Mouse (Mus musculus) embryo, embryonic 11 days (tissue): ENCODE data around the gene Olfr695.
"Not testable (repeated sequence)": the region's sequence is repeated elsewhere in the genome, so short reads cannot be mapped to it uniquely, and the experiment has no call there.

ENCODE experiments used
- DNase-seq: peaks from one replicate; pipeline ENCODE4 v3.0.0-alpha.2; 2015

The Olfr695 gene

GRCm38 (mm10) chr7:106716296-106716695 is at the start of gene Olfr695:
Gene Olfr695 (minus strand): TSS chr7:106716396.
- no peak for DNase-seq

GRCm38 (mm10) chr7:106761008-106761407 is 44.8 kb upstream of the Olfr695 start:
- not testable (repeated sequence) for DNase-seq

GRCm38 (mm10) chr7:106758800-106759199 is 42.6 kb upstream of the Olfr695 start:
- DNase-seq: no peak

GRCm38 (mm10) chr7:106755297-106755696 is 39.1 kb upstream of the Olfr695 start, which contains the start of gene Olfr698:
Gene Olfr698 (minus strand): TSS chr7:106755397.
- DNase-seq: no peak

- DNase-seq: no peak
Observed at GRCm38 (mm10) chr7:106745811-106746210, 29.6 kb upstream of the Olfr695 start.

GRCm38 (mm10) chr7:106742343-106742742 is 26.1 kb upstream of the Olfr695 start, which contains the start of gene Olfr697:
Gene Olfr697 (minus strand): TSS chr7:106742443.
- DNase-seq: no peak

- DNase-seq: no peak
Observed at GRCm38 (mm10) chr7:106737028-106737427, 20.8 kb upstream of the Olfr695 start.

GRCm38 (mm10) chr7:106733717-106734116 is 17.5 kb upstream of the Olfr695 start:
- DNase-seq: no peak

- not testable (repeated sequence) for DNase-seq
Observed at GRCm38 (mm10) chr7:106725654-106726053, 9.5 kb upstream of the Olfr695 start.

GRCm38 (mm10) chr7:106711463-106711862 is 4.7 kb downstream of the Olfr695 start:
- DNase-seq: no peak

- not testable (repeated sequence) for DNase-seq
Observed at GRCm38 (mm10) chr7:106707705-106708104, 8.5 kb downstream of the Olfr695 start.

GRCm38 (mm10) chr7:106696891-106697290 is 19.3 kb downstream of the Olfr695 start:
- DNase-seq: no peak

GRCm38 (mm10) chr7:106692976-106693375 is 23.2 kb downstream of the Olfr695 start:
- DNase-seq: no peak

- DNase-seq: no peak
Observed at GRCm38 (mm10) chr7:106691714-106692113, 24.5 kb downstream of the Olfr695 start, which contains the start of gene Olfr694. Gene Olfr694 (minus strand): TSS chr7:106691814.

- DNase-seq: no peak
Observed at GRCm38 (mm10) chr7:106685382-106685781, 30.8 kb downstream of the Olfr695 start.

GRCm38 (mm10) chr7:106680484-106680883 is 35.7 kb downstream of the Olfr695 start, which contains the start of gene Olfr693:
Gene Olfr693 (minus strand): TSS chr7:106680584.
- no peak for DNase-seq
